Mouse (Mus musculus) hematopoietic stem cell, adult 5-6 weeks (primary cell): ENCODE measurements around the gene Hist2h4. TPM values are rescaled to one million over a fixed set of nuclear protein-coding genes. Genes with fewer than 3 reads are reported as not detected.
A peak's percentile ranks its signal among the peaks of the same experiment; 100 is the strongest.
"Not testable (repeated sequence)": the region's sequence is repeated elsewhere in the genome, so short reads cannot be mapped to it uniquely, and the experiment has no call there.

ENCODE experiments used
- ATAC-seq, 2 experiments: fragments of 125-278 bp in 1 of 2; replicated peaks in 1 of 2; 2 replicates each; pipeline ENCODE4 v1.8.0; 2016 to 2017; ENCODE audit warnings: inconsistent platforms in 2 of 2, mild to moderate bottlenecking in 2 of 2, moderate number of reproducible peaks in 2 of 2, low read depth in 1 of 2, moderate TSS enrichment in 1 of 2; ENCODE audit not compliant: low FRiP score in 2 of 2, poor library complexity in 2 of 2, severe bottlenecking in 2 of 2, insufficient read depth in 1 of 2, low TSS enrichment in 1 of 2
- total RNA-seq: library from RNA; stranded (forward); fragments of 172-1452, 232-1000 nt; gene quantifications from 2 replicates; pipeline ENCODE4 v1.2.3, GENCODE M21; 2017

Gene Hist2h4
- total RNA-seq: 44.6 and 53.3 TPM in 2 replicates

DNA sequence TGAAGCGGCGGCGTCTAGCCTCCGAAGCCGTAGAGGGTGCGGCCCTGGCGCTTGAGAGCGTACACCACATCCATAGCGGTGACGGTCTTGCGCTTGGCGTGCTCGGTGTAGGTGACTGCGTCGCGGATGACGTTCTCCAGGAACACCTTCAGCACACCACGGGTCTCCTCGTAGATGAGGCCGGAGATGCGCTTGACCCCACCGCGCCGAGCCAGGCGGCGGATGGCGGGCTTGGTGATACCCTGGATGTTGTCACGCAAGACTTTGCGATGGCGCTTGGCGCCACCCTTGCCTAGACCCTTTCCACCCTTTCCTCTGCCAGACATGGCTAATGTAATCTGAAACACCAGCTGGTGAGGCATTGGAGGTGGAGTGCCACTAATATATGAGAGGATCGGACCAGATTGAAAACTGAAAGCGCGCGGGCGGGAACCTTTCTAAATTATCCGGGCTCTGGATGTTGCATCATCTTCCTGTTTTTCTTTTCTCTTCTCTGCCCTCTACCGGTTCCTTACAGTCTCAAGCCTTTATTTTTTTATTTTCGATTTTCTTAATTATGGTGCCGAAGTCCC, at the start of gene Hist2h4:
TSS of gene Hist2h4 (minus strand) at position 333 of the 572 bp plus-strand sequence.
- peak; percentile 87 to 89 for ATAC-seq

DNA sequence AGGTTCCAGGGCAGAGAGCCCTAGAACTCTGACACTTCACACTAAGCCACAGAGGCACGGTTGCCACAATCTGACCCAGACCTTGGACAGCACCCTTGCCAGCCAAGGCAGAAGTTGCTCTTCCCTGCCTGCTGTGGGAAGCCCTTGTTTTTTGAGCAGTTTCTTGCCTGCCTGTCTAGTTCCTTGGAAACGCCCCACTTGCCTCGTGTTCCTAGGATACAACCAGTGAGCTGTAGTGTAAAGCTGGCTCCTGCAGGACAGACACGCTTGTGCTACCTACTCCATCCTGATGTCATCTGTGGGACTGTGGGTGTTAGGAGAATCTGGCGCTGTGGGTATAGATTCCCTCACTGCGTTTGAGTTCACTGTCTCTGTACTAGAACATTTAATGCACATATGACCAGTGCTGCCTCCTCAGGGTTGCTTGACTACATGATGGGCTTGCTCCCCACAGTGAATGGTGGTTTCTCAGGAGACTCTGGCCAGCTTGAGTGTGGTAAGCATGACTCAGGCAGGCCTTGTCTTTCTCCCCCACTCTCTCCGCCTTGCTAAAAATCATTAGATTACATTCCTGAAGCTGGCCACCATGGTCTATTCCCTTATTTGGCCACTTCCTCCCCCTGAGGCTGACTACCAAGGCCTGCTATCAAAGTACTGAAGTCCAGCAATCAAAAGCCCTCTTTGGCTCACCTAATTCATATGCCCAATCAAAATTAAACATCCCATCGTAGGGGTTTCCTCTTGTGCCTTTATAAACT, 49.4 kb upstream of the Hist2h4 start:
- ATAC-seq: no peak

DNA sequence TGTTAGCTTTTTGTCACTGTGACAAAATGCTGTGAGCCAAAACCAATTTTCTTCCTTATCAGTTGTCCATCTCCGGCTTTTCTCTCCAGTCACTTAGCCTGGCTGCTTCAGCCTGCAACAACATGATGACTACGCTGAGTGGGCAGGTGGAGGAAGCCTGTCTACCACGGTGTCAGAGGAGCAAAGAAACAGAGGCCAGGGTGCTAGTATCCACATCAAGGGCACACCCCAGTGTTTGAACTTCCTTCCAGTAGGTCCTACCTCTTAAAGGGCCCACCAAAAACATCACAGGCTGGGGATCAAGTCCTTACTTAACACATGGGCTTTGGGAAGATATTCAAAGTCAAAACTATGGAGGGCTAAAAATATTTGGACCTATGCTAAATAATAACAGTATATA, 46.3 kb upstream of the Hist2h4 start:
- no peak for ATAC-seq

DNA sequence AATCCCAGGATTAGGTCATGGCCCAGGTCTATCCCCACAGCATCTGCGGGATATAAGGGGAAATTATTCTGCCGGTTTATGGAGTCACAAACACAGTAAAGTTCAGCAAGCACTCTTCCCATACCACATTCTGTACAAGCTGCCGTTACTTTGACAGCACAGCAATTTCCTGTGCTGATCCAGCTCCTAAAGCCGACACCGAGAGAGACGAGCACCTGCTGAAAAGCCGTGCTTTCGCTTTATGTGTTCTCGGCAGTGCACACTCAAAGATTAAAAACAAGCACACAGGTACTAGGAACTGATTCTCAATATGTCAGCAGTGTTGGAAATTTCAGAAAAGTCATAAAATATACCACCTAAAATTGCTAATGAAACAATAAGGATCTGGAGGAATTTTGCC, 43.4 kb upstream of the Hist2h4 start:
- no peak for ATAC-seq

DNA sequence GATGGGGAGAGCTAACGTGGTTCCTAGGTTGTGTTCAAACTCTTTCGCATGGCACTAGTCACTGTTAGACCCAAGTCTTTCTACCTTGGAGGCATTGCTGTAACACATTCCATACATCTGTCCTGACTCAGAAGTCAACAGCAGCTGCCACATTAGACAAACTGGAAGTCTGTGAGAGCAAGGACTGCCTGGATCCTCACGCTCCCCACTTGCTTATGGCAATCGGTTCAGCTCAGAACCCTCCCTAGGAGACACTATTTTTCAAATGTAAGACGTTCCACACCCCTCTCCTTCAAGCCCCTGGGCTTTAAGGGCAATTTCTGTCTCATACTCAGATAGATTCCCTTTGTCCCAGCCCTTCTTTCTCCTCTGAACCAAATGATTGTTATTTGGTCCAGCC, 39.0 kb upstream of the Hist2h4 start:
- no peak for ATAC-seq

DNA sequence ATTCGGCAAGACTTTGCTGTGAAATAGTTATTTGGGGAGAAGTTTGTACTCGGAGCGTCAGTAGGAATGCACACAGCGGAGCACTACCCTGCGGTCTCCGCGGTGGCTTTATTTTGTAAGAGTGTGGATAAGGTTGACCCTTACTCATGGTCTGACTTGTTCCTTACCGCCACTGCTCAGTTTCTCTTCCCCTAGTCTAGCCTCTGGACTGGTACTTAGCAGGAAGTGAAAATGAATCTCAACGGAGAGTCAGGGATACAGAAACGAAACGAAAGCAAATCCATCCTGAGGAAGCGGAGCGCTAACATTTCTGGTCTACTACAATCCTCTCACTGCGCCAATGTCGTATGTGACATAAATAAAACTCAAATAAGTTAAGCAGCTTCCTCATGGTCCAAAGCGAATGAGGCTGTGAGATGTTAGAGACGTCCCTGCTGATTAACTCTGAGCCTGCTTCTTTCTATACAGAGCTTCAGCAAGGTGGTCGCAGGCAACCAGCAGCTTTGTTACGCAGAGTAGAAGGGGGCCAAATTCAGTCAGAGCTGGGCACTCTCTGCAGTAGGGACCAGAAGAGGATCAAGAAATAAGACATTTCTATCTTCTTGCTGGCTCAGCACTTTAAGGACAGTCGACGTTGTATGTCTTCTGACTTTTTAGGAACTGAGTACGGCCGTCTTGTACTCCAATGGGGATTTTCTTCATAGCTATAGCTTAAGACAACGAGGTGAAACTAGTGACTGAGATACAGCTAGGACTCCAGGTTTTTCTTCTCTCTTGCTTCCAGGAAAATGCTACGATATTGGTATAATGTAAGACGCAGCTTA, 37.8 kb upstream of the Hist2h4 start:
- peak; percentile 37 to 66 for ATAC-seq

DNA sequence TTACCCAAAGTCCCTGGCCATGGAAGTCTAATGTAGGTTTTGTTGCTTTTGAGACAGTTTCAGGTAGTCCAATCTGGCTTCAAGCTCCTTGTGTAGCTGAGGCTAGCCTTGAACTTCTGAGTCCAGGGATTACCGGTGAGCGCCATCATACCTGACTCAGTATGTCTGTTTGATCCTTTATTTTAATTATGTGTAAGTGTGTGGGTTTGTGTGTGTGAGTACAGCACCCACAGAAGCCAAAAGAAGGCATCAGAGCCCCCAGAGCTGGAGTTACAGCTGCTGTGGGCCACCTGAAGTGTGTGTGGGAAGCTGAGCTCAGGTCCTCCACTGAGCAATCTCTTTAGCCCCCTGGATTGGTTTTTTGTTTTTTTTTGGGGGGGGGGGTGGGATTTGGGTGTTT, 36.5 kb upstream of the Hist2h4 start:
- no peak for ATAC-seq

DNA sequence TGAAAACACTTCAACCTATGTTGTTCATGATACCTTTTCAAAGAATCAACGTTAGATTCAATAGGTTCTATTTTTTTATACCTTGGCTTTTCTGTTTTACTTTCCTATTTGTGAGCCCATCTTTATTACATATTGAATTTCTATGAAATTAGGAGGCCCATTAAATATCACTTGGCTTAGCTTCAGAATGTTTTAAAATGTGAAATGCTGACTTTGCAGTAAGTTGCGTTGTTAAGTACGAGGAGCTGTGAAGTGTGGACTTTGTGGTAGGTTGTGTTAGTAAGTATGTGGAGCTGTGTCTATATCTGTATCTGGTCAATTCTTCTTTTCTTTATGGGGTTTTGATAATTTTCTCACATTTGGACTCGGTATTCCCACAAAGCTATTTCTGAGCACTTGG, 35.2 kb upstream of the Hist2h4 start:
- no peak for ATAC-seq

DNA sequence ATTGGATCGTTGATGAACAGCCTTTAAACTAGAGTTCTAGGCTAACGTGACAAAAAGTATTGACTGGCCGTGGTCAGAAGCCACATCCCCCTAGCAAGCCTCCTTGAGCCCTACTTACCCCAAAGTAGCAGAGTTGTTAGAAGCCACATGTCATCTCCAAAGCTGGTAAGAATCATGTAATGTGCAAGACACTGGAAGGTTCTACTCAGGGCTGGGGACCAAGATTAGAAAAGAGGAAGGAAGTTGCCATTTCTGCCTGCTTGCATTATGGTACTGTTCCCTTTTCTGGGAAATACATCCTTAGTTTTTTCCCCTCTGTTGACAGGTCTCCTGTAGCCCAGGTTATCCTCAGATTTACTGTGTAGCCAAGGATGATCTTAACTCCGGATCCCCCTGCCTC, 30.7 kb upstream of the Hist2h4 start, which contains the start of gene Fcgr1:
TSS of gene Fcgr1 (minus strand) at position 183 of the 400 bp plus-strand sequence.
- ATAC-seq: peak; percentile 86 to 91

DNA sequence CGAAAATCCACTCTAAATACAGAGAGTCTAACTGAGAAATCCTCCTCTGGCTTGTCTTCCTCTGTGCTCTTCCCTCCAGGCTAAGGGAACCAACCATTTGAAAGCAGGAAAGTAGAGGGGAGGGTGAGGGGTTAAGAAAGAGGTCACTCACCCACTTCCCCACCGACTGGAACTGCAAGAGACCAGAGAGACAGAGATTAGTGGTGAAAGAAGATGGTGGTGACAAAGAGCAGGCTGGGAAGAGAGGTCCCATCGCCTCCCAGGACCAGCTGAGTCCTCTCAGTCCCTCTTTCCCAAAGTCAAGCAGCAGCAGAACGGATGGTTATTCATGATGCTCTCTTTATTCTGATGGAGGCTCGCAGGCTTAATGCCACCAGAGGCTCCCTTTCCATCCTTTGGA, 30.3 kb upstream of the Hist2h4 start:
- 0 out of 4 replicates have a peak, but pooled peaks of 1 of the 2 experiments have one; percentile 9 for ATAC-seq

DNA sequence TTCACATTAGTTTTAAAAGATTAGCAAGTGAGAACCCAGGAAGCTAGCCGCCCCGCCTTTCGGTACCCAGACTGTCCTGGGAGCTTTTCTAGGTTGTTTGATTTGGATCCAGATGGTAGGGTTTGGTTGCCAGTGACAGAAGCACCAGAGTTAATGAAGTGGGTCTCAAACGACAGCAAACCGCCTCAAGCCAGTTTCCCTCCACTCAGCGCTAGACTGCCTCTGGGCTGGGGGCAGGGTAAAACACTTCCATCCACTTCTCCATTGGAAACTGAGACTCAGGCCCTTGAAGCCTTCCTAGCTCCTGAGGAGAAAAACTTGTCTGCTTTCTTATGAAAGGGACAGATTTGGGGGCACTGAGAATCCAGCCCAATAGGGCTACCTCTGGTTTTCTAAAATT, 29.5 kb upstream of the Hist2h4 start:
- no peak for ATAC-seq

DNA sequence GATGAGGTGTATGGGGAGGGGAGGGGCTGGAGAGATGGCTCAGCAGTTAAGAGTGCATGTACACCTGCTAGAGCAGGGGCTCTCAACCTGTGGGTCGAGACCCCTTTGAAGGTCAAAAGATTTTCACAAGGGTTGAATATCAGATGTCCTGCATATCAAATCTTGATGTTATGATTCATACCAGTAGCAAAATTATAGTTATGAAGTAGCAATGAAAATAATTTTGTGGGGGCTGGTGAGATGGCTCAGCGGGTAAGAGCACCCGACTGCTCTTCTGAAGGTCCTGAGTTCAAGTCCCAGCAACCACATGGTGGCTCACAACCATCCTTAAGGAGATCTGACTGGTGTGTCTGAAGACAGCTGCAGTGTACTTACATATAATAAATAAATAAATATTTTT, 27.6 kb upstream of the Hist2h4 start:
- not testable (repeated sequence) for ATAC-seq

DNA sequence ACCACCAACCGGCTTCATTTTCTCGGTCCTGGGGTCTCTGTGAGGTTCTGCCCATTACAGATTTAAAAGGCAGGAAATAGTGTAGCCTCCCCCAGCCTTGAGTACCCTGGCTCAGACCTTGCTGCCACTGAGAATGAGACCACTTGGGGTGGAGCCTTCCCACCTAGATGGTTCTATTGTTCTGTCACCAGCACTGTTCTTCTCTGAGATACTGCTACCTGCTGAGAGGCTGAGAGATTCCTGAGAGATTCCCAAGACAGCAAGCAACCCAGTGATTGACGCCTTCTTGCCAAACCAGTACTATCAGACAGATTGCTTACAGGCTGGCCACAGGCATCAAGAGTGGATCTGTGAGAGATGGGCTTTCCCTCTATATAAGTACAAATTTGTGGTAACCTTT, 26.1 kb upstream of the Hist2h4 start:
- no peak for ATAC-seq

DNA sequence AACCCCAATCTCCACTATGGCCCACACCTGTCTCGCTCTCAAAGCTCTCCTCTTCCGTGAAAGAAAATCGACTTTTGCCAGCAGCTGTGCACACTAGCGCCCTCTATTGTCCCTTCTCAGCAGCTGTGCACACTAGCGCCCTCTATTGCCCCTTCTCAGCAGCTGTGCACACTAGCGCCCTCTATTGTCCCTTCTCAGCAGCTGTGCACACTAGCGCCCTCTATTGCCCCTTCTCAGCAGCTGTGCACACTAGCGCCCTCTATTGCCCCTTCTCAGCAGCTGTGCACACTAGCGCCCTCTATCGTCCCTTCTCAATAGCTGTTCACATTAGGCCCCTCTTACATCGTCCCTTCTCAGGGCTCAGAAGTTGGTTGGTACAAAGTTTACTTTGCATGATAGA, 24.2 kb upstream of the Hist2h4 start:
- not testable (repeated sequence) for ATAC-seq

DNA sequence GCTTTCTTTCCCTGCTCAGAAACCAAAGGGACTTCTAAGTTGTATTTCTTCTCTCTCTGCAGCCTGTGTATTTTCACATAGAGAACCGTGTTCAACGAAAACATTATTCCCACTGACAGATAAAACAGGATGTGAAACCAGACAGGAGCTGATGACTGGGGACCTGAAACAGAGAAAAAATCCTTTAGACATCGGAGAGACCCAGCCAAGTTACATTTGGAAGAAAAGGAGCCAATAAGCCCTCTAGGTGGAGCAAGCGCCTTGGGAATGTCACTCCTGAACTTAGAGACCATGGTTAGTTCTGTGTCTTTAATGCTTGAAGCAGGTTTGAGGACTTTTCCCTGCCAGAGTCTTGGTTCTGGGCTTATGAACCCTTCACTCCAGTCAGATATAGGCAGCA, 21.3 kb upstream of the Hist2h4 start:
- 0 out of 4 replicates have a peak, but pooled peaks of 1 of the 2 experiments have one; percentile 12 for ATAC-seq

DNA sequence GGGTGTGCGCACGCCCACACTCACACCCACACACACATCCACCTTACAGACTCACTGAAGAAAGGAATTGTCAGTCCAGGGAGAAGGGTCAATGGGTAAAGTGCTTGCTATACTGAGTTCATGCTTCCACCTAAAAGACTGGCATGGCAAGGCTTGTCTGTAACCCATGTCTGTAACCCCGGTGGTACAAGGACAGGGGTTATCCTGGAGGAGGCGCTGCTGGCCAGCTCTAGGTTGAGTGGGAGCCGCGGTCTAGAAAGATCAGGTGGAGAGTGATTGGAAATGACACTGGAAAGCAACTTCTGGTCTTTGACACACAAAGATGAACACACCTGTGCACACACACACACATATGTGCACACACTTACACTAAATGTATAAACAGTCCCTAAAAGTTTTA, 17.5 kb upstream of the Hist2h4 start:
- no peak for ATAC-seq

DNA sequence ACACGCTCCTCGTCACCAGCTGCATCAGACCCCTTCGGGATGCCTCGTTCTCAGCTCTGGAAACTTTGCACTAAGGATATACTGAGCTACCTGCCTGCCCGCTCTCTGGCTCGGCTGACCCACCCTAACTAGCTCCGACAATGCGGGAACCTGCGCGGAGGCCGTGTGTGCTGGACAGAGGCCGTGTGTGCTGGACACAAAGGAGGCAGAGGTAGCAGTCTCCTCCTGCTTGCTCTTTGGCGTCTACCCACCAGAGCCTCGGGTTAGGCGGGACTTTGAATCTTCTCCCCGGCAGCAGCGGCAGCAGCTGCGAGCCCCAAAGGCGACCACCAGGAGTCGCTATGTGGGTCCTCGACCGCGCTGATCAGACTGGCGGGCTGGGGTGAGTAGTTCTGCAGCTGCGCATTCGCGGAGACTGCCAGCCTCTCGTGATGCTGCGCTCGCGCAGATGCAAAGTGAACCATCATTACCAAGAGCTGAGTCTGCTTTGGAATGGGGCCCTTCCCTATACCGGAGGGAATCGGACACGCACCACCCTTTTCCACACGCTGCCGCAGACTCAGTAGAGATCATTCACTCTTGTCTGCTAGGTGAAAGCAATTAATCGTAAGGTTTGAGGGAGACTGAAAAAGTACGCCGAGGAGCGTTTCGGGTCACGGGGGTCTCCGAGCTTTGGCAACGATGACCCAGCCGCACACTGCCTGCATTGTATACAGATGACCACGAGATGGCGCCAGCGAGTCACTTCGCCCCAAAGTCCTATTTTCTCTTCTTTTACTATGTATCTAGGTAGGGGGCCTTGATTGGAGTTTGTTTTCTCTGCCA, 14.9 kb upstream of the Hist2h4 start:
- peak; percentile 90 to 93 for ATAC-seq
